Mouse (Mus musculus) liver, embryonic 16.5 days (tissue): ENCODE measurements around the gene Pdia2. TPM values are rescaled to one million over a fixed set of nuclear protein-coding genes. Genes with fewer than 3 reads are reported as not detected.

Experiments
- ATAC-seq: fragments of 200-750 bp; cut with Nextera tagmentation; 2 replicates; pipeline ENCODE4 v1.8.0; 2017; ENCODE audit warnings: low read depth, mild to moderate bottlenecking, moderate number of reproducible peaks, moderate library complexity
- H3K27ac ChIP-seq: fragments of 300-500 bp; sonication (generic); 2 replicates; pipeline ENCODE4 v1.5.1; 2014; ENCODE audit warnings: mild to moderate bottlenecking, low read length
- H3K27me3 ChIP-seq: fragments of 300-500 bp; sonication (generic); 2 replicates; pipeline ENCODE4 v1.6.1; 2014; ENCODE audit warnings: low read depth, low read length, mixed read lengths; ENCODE audit not compliant: control insufficient read depth, insufficient read depth
- H3K36me3 ChIP-seq: fragments of 300-500 bp; sonication (generic); 2 replicates; pipeline ENCODE4 v1.6.1; 2014; ENCODE audit warnings: mild to moderate bottlenecking; ENCODE audit not compliant: control insufficient read depth, insufficient read depth
- H3K4me1 ChIP-seq: fragments of 300-500 bp; sonication (generic); 2 replicates; pipeline ENCODE4 v1.6.1; 2014; ENCODE audit warnings: low read depth, low read length, mixed read lengths; ENCODE audit not compliant: control insufficient read depth
- H3K4me2 ChIP-seq: fragments of 300-500 bp; sonication (generic); 2 replicates; pipeline ENCODE4 v1.6.1; 2014; ENCODE audit warnings: low read depth, low read length, mixed read lengths
- H3K4me3 ChIP-seq: fragments of 300-500 bp; sonication (generic); 2 replicates; pipeline ENCODE4 v1.5.1; 2014; ENCODE audit warnings: low read depth, mild to moderate bottlenecking, low read length
- H3K9ac ChIP-seq: fragments of 300-500 bp; sonication (generic); 2 replicates; pipeline ENCODE4 v1.6.1; 2014; ENCODE audit warnings: low read depth, low read length
- H3K9me3 ChIP-seq: fragments of 300-500 bp; sonication (generic); replicated peaks from 2 replicates; pipeline ENCODE4 v1.6.1; 2016; ENCODE audit warnings: low read length; ENCODE audit not compliant: control insufficient read depth
- WGBS: fragments of 180-500 bp; shearing (Covaris S2); extraction: QIAGEN DNeasy Blood & Tissue Kit; methylation state at CpG from one replicate; pipeline ENCODE4 v1.1.7; 2014; ENCODE audit not compliant: insufficient replicate concordance; 5-methylcytosine and 5-hydroxymethylcytosine counted together
- polyA plus RNA-seq: library from polyadenylated mRNA; unstranded; fragments of >200 nt; fragmentation: Nextera tagmentation; extraction: Ambion mirVana; gene quantifications from 2 replicates; pipeline ENCODE4 v1.2.1, GENCODE M21; 2015

The Pdia2 gene
- 55.6 and 65.1 TPM in 2 replicates for polyA plus RNA-seq

DNA sequence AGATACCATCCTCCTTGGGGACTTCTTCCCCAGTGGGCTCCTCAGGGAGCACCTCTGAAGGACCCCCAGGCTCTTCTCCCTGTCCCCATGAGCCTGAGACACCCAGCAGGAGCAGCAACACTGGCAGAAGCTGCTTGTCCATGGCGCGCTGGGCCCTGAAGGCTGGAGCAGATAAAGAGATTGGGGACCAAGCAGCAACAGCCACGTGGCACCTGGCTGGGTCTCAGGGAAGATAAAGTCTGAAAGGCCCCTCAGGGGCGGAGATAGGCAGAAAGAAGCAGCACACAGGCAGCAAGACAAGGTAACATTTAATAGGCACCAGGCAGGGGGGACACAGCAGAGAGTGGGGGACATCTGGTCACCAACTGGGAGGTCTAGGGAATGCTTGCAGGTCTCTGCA, at the start of gene Pdia2:
Gene Pdia2, minus strand, starts transcription at position 196 of the 400 bp plus-strand sequence.
- peak within 1 kb of the TSS; percentile 56 for H3K4me3 ChIP-seq
- WGBS = 10% methylated on average over 4 of the region's 4 CpGs
- H3K4me1 ChIP-seq = peaks cover 58% of the 10 kb centered on the region
- peak; percentile 78 for ATAC-seq
- H3K9me3 ChIP-seq = no peaks in the 10 kb centered on the region
- H3K36me3 ChIP-seq = peaks cover 6% of the 10 kb centered on the region
- peak within 1 kb of the TSS; percentile 61 for H3K9ac ChIP-seq
- peaks cover 43% of the 10 kb centered on the region for H3K27me3 ChIP-seq
- H3K27ac ChIP-seq = peak within 1 kb of the TSS; percentile 31
- H3K4me2 ChIP-seq = peak within 1 kb of the TSS; percentile 69

DNA sequence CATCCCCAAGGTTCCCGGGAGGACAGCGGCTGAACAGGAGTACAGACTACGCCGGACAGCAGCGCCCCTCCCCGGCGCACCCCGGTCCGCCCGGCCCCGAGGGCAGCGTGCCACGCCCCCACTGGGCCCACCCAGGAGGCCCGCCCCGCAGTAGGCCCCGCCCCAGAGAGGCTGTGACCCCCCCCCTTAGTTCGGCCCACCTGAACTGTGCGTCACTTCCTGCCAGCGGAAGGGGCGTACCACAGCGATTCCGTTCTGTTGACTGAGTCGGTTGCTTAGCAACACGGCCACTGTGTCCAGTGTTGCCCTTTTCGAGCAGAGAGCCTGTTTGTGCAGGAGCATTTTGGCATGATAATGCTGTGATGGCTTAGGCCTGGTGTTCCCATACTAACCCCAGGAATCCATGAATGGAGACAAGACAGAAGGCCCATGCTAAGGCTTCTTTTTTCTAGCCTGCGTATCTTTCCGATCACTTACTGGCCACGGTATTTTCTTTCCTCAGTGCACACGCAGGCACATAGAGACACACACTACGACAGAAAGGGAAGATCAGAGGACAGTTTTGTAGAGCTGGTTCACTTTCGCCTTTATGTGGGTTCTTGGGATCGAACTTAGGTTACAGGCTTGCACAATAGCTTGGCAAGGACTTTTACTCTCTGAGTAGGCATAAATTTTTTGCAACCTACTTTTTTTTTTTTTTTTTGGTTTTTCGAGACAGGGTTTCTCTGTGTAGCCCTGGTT, 45.4 kb upstream of the Pdia2 start, which contains the start of gene Fam234a:
Gene Fam234a, minus strand, starts transcription at position 142 of the 741 bp plus-strand sequence.
- 8% methylated on average over 29 of the region's 33 CpGs for whole genome bisulfite sequencing
- peak within 1 kb of the TSS; percentile 67 for H3K27ac ChIP-seq
- peak within 1 kb of the TSS; percentile 70 for H3K4me3 ChIP-seq
- peak within 1 kb of the TSS; percentile 64 for H3K9ac ChIP-seq
- no peaks in the 10 kb centered on the region for H3K27me3 ChIP-seq
- peak; percentile 95 for ATAC-seq
- H3K36me3 ChIP-seq = no peaks in the 10 kb centered on the region
- H3K4me2 ChIP-seq = peak within 1 kb of the TSS; percentile 85
- no peaks in the 10 kb centered on the region for H3K9me3 ChIP-seq
- peaks cover 34% of the 10 kb centered on the region for H3K4me1 ChIP-seq

- WGBS = under 1% methylated on average over 32 of the region's 32 CpGs
Measured at GRCm38 (mm10) chr17:26243471-26244100, 44.7 kb upstream of the Pdia2 start.

DNA sequence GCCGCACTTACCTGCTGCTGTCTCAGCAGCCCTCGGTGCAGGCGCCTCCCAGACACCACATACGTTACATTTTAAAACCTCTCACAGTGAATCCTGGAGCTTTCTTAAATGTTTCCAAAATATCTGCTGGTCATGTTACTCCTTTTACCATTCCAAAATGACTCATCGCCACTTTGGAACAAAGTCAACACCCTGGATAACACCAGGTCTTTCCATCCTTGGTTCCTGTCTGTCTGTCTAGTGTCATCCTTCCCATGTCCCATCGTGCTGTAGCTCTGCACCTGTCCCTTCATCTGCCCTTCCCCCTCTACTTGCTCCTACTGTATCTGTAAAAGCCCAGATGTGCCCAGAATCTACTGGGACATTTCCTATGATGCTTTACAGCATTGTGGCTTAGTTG, 42.1 kb upstream of the Pdia2 start:
- Histone ChIP-seq H3K4me3 (no peak overlapping the region), H3K36me3 (no peaks in the 10 kb centered on the region), H3K4me1 (peaks cover 42% of the 10 kb centered on the region), H3K27ac (no peak overlapping the region), H3K9me3 (no peaks in the 10 kb centered on the region), H3K27me3 (no peaks in the 10 kb centered on the region), H3K4me2 (no peak overlapping the region), H3K9ac (no peak overlapping the region)
- WGBS = 56% methylated on average over 6 of the region's 6 CpGs
- ATAC-seq = no peak

More at GRCm38 (mm10) chr17:26243471-26244100, 44.7 kb upstream of the Pdia2 start:
- peak; percentile 64 for ATAC-seq
- Histone ChIP-seq H3K9me3 (no peaks in the 10 kb centered on the region), H3K27ac (peak overlapping the region; percentile 67), H3K4me3 (peak overlapping the region; percentile 70), H3K4me2 (peak overlapping the region; percentile 85), H3K36me3 (no peaks in the 10 kb centered on the region), H3K4me1 (peaks cover 34% of the 10 kb centered on the region), H3K9ac (peak overlapping the region; percentile 64), H3K27me3 (no peaks in the 10 kb centered on the region)

- Histone ChIP-seq H3K9me3 (no peaks in the 10 kb centered on the region), H3K4me1 (peaks cover 42% of the 10 kb centered on the region), H3K27ac (peak overlapping the region; percentile 34; the same call in 1 of the 2 replicates), H3K9ac (no peak overlapping the region), H3K4me2 (no peak overlapping the region), H3K27me3 (no peaks in the 10 kb centered on the region), H3K36me3 (no peaks in the 10 kb centered on the region), H3K4me3 (no peak overlapping the region)
- no peak for ATAC-seq
- 17% methylated on average over 6 of the region's 6 CpGs for WGBS
Measured at GRCm38 (mm10) chr17:26240120-26240790, 41.4 kb upstream of the Pdia2 start.

- WGBS = 43% methylated on average over 2 of the region's 2 CpGs
- no peaks in the 10 kb centered on the region for H3K36me3 ChIP-seq
- ATAC-seq = no peak
- no peak overlapping the region for H3K4me3 ChIP-seq
- H3K4me1 ChIP-seq = peaks cover 42% of the 10 kb centered on the region
- no peaks in the 10 kb centered on the region for H3K27me3 ChIP-seq
- no peaks in the 10 kb centered on the region for H3K9me3 ChIP-seq
- no peak overlapping the region for H3K9ac ChIP-seq
- H3K27ac ChIP-seq = peak overlapping the region; percentile 8; the same call in 1 of the 2 replicates
- no peak overlapping the region for H3K4me2 ChIP-seq
Measured at GRCm38 (mm10) chr17:26239551-26239950, 40.7 kb upstream of the Pdia2 start.

- Histone ChIP-seq H3K27ac (no peak overlapping the region), H3K9me3 (no peaks in the 10 kb centered on the region), H3K27me3 (no peaks in the 10 kb centered on the region), H3K4me1 (peaks cover 27% of the 10 kb centered on the region), H3K36me3 (no peaks in the 10 kb centered on the region), H3K9ac (no peak overlapping the region), H3K4me2 (no peak overlapping the region), H3K4me3 (no peak overlapping the region)
- 0 out of 2 replicates have a peak, but pooled peaks have one; percentile 45 for ATAC-seq
- WGBS = 35% methylated on average over 10 of the region's 10 CpGs
Measured at GRCm38 (mm10) chr17:26237667-26238066, 38.8 kb upstream of the Pdia2 start.

GRCm38 (mm10) chr17:26235077-26235815, 36.4 kb upstream of the Pdia2 start:
- Histone ChIP-seq H3K36me3 (no peaks in the 10 kb centered on the region), H3K9me3 (no peaks in the 10 kb centered on the region), H3K9ac (no peak overlapping the region), H3K4me3 (no peak overlapping the region), H3K4me1 (peaks cover 15% of the 10 kb centered on the region), H3K27me3 (no peaks in the 10 kb centered on the region), H3K4me2 (no peak overlapping the region), H3K27ac (no peak overlapping the region)
- WGBS = 16% methylated on average over 13 of the region's 13 CpGs
- no peak for ATAC-seq
